11 mouse cellular contexts compared by ENCODE assay signal in the genomic region with DNA sequence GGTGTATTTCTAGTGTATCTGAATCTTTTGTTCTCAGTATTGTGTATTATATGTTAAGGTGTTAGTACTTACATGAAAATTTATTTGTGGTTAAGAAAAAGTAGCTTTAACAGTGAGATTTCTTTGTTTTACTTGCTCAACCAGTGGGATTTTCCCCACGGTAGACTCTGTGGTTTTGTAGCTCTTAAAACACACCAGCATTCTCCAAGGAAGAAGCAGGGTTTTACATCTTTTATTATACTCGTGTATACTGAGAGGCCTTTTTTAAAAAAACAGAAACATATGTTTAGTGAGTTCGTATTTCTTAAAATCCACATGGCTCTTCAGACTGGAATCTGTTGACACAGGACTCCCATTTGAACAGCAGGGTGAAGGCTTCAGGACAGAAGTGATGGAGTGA.
"Had no signal": no experiment of that assay in that cellular context is flagged by ENCODE, and none has a peak within 500 bp of the region (broad histone marks: within the 10 kb centered on the region; RNA-seq: fewer than 3 reads in every experiment).

No protein-coding gene starts in this region.

- H3K4me2 ChIP-seq: kidney, embryonic 15.5 days; neural tube, embryonic 15.5 days had no signal

- H3K36me3 ChIP-seq: kidney, embryonic 15.5 days; neural tube, embryonic 15.5 days had no signal

- H3K4me1 ChIP-seq: neural tube, embryonic 15.5 days had no signal

- H3K9ac ChIP-seq: kidney, embryonic 15.5 days; liver, embryonic 14.5 days; neural tube, embryonic 15.5 days had no signal

- H3K9me3 ChIP-seq: kidney, embryonic 15.5 days; neural tube, embryonic 15.5 days had no signal

- H3K27ac ChIP-seq: kidney, embryonic 15.5 days; liver, embryonic 14.5 days; neural tube, embryonic 15.5 days had no signal

- H3K27me3 ChIP-seq: kidney, embryonic 15.5 days; neural tube, embryonic 15.5 days had no signal

- DNase-seq: kidney, adult 2 months; kidney, postnatal 14 days; lung, adult 18-20 months; midbrain, embryonic 14.5 days; right cerebral cortex, adult 18-20 months; right cerebral cortex, postnatal 25 days; thymus, postnatal 36 days had no signal

- H3K4me3 ChIP-seq: kidney, embryonic 15.5 days; myocyte; neural tube, embryonic 15.5 days had no signal
